Mouse (Mus musculus) neural tube, embryonic 12.5 days (tissue): ENCODE results near the gene Ubxn11. TPM values are rescaled to one million over a fixed set of nuclear protein-coding genes. Genes with fewer than 3 reads are reported as not detected.
"Not testable (repeated sequence)": the region's sequence is repeated elsewhere in the genome, so short reads cannot be mapped to it uniquely, and the experiment has no call there.

Experiments used
- ATAC-seq: fragments of 200-750 bp; cut with Nextera tagmentation; 2 replicates; pipeline ENCODE4 v1.8.0; 2017; ENCODE audit warnings: low read depth, mild to moderate bottlenecking, moderate TSS enrichment, moderate library complexity; ENCODE audit not compliant: low FRiP score
- H3K27ac ChIP-seq: fragments of 300-500 bp; sonication (generic); 2 replicates; pipeline ENCODE4 v1.5.1; 2016
- H3K27me3 ChIP-seq: fragments of 300-500 bp; sonication (generic); replicated peaks from 2 replicates; pipeline ENCODE4 v1.6.1; 2016; ENCODE audit warnings: mild to moderate bottlenecking
- H3K36me3 ChIP-seq: fragments of 300-500 bp; sonication (generic); 2 replicates; pipeline ENCODE4 v1.6.1; 2016; ENCODE audit warnings: mild to moderate bottlenecking
- H3K4me1 ChIP-seq: fragments of 300-500 bp; sonication (generic); 2 replicates; pipeline ENCODE4 v1.6.1; 2016
- H3K4me2 ChIP-seq: fragments of 300-500 bp; sonication (generic); replicated peaks from 2 replicates; pipeline ENCODE4 v1.6.1; 2016; ENCODE audit warnings: mild to moderate bottlenecking
- H3K4me3 ChIP-seq: fragments of 300-500 bp; sonication (generic); 2 replicates; pipeline ENCODE4 v1.5.1; 2016
- H3K9ac ChIP-seq: fragments of 300-500 bp; sonication (generic); 2 replicates; pipeline ENCODE4 v1.6.1; 2016; ENCODE audit warnings: mild to moderate bottlenecking
- H3K9me3 ChIP-seq: fragments of 300-500 bp; sonication (generic); 2 replicates; pipeline ENCODE4 v1.6.1; 2016; ENCODE audit warnings: mild to moderate bottlenecking
- WGBS: fragments of 180-500 bp; shearing (Covaris S2); methylation state at CpG from one replicate; pipeline ENCODE4 v1.1.7; 2016; 5-methylcytosine and 5-hydroxymethylcytosine counted together
- polyA plus RNA-seq: library from polyadenylated mRNA; unstranded; fragments of >200 nt; fragmentation: Nextera tagmentation; extraction: Ambion mirVana; gene quantifications from 2 replicates; pipeline ENCODE4 v1.2.1, GENCODE M21; 2016

The Ubxn11 gene
- polyA plus RNA-seq, 1 experiment from 2014 or later = 7.3 TPM

- Histone ChIP-seq H3K27me3 (no peaks in the 10 kb centered on the region), H3K4me1 (peaks cover 13% of the 10 kb centered on the region), H3K9ac (no peak overlapping the region), H3K4me3 (no peak overlapping the region), H3K9me3 (no peaks in the 10 kb centered on the region), H3K27ac (no peak overlapping the region), H3K36me3 (peaks cover 15% of the 10 kb centered on the region), H3K4me2 (no peak overlapping the region)
- 88% methylated on average over 8 of the region's 8 CpGs for WGBS
- no peak for ATAC-seq
Observed at GRCm38 (mm10) chr4:134132519-134133095, 30.2 kb downstream of the Ubxn11 start.

GRCm38 (mm10) chr4:134136280-134136926, 34.0 kb downstream of the Ubxn11 start:
- no peak overlapping the region for H3K9ac ChIP-seq
- H3K36me3 ChIP-seq = peaks cover 4% of the 10 kb centered on the region
- H3K27ac ChIP-seq = no peak overlapping the region
- no peak overlapping the region for H3K4me2 ChIP-seq
- H3K4me1 ChIP-seq = no peaks in the 10 kb centered on the region
- no peaks in the 10 kb centered on the region for H3K27me3 ChIP-seq
- H3K4me3 ChIP-seq = no peak overlapping the region
- no peak for ATAC-seq
- WGBS = 79% methylated on average over 3 of the region's 3 CpGs
- H3K9me3 ChIP-seq = no peaks in the 10 kb centered on the region

- WGBS = 91% methylated on average over 2 of the region's 2 CpGs
- Histone ChIP-seq H3K9me3 (no peaks in the 10 kb centered on the region), H3K4me3 (no peak overlapping the region), H3K27me3 (no peaks in the 10 kb centered on the region), H3K4me1 (no peaks in the 10 kb centered on the region), H3K27ac (no peak overlapping the region), H3K4me2 (no peak overlapping the region), H3K36me3 (no peaks in the 10 kb centered on the region; the same call in 1 of the 2 replicates), H3K9ac (no peak overlapping the region)
- no peak for ATAC-seq
Observed at GRCm38 (mm10) chr4:134138857-134139256, 36.5 kb downstream of the Ubxn11 start.

GRCm38 (mm10) chr4:134144297-134144696, 41.9 kb downstream of the Ubxn11 start:
- not testable (repeated sequence) for H3K4me2 ChIP-seq, H3K9me3 ChIP-seq, ATAC-seq, H3K4me3 ChIP-seq, H3K4me1 ChIP-seq, H3K27me3 ChIP-seq, H3K27ac ChIP-seq, H3K9ac ChIP-seq
- WGBS = 94% methylated on average over 5 of the region's 5 CpGs
- peaks cover 17% of the 10 kb centered on the region for H3K36me3 ChIP-seq

GRCm38 (mm10) chr4:134149389-134149788, 47.0 kb downstream of the Ubxn11 start:
- Histone ChIP-seq H3K4me1 (no peaks in the 10 kb centered on the region), H3K9me3 (no peaks in the 10 kb centered on the region), H3K4me3 (no peak overlapping the region), H3K4me2 (no peak overlapping the region), H3K27me3 (no peaks in the 10 kb centered on the region), H3K9ac (no peak overlapping the region), H3K27ac (no peak overlapping the region), H3K36me3 (peaks cover 48% of the 10 kb centered on the region)
- 93% methylated on average over 4 of the region's 4 CpGs for WGBS
- ATAC-seq = no peak

GRCm38 (mm10) chr4:134152112-134152511, 49.7 kb downstream of the Ubxn11 start:
- WGBS = 95% methylated on average over 3 of the region's 3 CpGs
- Histone ChIP-seq H3K4me1 (no peaks in the 10 kb centered on the region), H3K4me2 (no peak overlapping the region), H3K9ac (no peak overlapping the region), H3K36me3 (peaks cover 51% of the 10 kb centered on the region), H3K27me3 (no peaks in the 10 kb centered on the region), H3K27ac (no peak overlapping the region), H3K4me3 (no peak overlapping the region), H3K9me3 (no peaks in the 10 kb centered on the region)
- ATAC-seq = no peak

- H3K36me3 ChIP-seq = peaks cover 41% of the 10 kb centered on the region
- no peak overlapping the region for H3K4me2 ChIP-seq
Observed at GRCm38 (mm10) chr4:134153656-134154055, 51.3 kb downstream of the Ubxn11 start.

GRCm38 (mm10) chr4:134154354-134154753, 52.0 kb downstream of the Ubxn11 start:
- Histone ChIP-seq H3K4me2 (no peak overlapping the region), H3K9me3 (no peaks in the 10 kb centered on the region), H3K4me3 (no peak overlapping the region), H3K27ac (no peak overlapping the region), H3K27me3 (no peaks in the 10 kb centered on the region), H3K9ac (no peak overlapping the region), H3K4me1 (no peaks in the 10 kb centered on the region), H3K36me3 (peaks cover 38% of the 10 kb centered on the region)
- no peak for ATAC-seq
- WGBS = 98% methylated on average over 3 of the region's 3 CpGs

More at GRCm38 (mm10) chr4:134153656-134154055, 51.3 kb downstream of the Ubxn11 start:
- no peak overlapping the region for H3K9ac ChIP-seq
- H3K27ac ChIP-seq = no peak overlapping the region
- no peaks in the 10 kb centered on the region for H3K9me3 ChIP-seq
- no peaks in the 10 kb centered on the region for H3K4me1 ChIP-seq
- ATAC-seq = no peak
- 92% methylated on average over 3 of the region's 3 CpGs for WGBS
- H3K4me3 ChIP-seq = no peak overlapping the region
- no peaks in the 10 kb centered on the region for H3K27me3 ChIP-seq

GRCm38 (mm10) chr4:134155531-134155930, 53.2 kb downstream of the Ubxn11 start:
- Histone ChIP-seq H3K36me3 (peaks cover 38% of the 10 kb centered on the region), H3K27me3 (no peaks in the 10 kb centered on the region), H3K4me1 (no peaks in the 10 kb centered on the region), H3K4me2 (no peak overlapping the region), H3K4me3 (no peak overlapping the region), H3K9ac (no peak overlapping the region), H3K27ac (no peak overlapping the region), H3K9me3 (no peaks in the 10 kb centered on the region)
- 91% methylated on average over 6 of the region's 6 CpGs for WGBS
- no peak for ATAC-seq

- H3K4me3 ChIP-seq = no peak overlapping the region
- no peak for ATAC-seq
- H3K36me3 ChIP-seq = peaks cover 34% of the 10 kb centered on the region
- 95% methylated on average over 10 of the region's 10 CpGs for WGBS
- no peaks in the 10 kb centered on the region for H3K27me3 ChIP-seq
- no peak overlapping the region for H3K9ac ChIP-seq
- H3K9me3 ChIP-seq = no peaks in the 10 kb centered on the region
- no peak overlapping the region for H3K4me2 ChIP-seq
- no peaks in the 10 kb centered on the region for H3K4me1 ChIP-seq
- no peak overlapping the region for H3K27ac ChIP-seq
Observed at GRCm38 (mm10) chr4:134155961-134156465, 53.6 kb downstream of the Ubxn11 start.

GRCm38 (mm10) chr4:134156744-134157143, 54.4 kb downstream of the Ubxn11 start:
- Histone ChIP-seq H3K27me3 (no peaks in the 10 kb centered on the region), H3K36me3 (peaks cover 27% of the 10 kb centered on the region), H3K4me3 (no peak overlapping the region), H3K4me1 (no peaks in the 10 kb centered on the region), H3K27ac (no peak overlapping the region), H3K9me3 (no peaks in the 10 kb centered on the region), H3K9ac (no peak overlapping the region), H3K4me2 (no peak overlapping the region)
- no peak for ATAC-seq
- 70% methylated on average over 8 of the region's 8 CpGs for WGBS

- H3K4me3 ChIP-seq = no peak overlapping the region
- no peak overlapping the region for H3K4me2 ChIP-seq
- H3K27ac ChIP-seq = no peak overlapping the region
- WGBS = 85% methylated on average over 2 of the region's 2 CpGs
- no peak overlapping the region for H3K9ac ChIP-seq
- H3K9me3 ChIP-seq = no peaks in the 10 kb centered on the region
- H3K4me1 ChIP-seq = no peaks in the 10 kb centered on the region
- peaks cover 19% of the 10 kb centered on the region for H3K36me3 ChIP-seq
- no peaks in the 10 kb centered on the region for H3K27me3 ChIP-seq
- ATAC-seq = no peak
Observed at GRCm38 (mm10) chr4:134157558-134157957, 55.2 kb downstream of the Ubxn11 start.

- Histone ChIP-seq H3K4me3 (no peak overlapping the region), H3K4me1 (no peaks in the 10 kb centered on the region), H3K9ac (no peak overlapping the region), H3K9me3 (no peaks in the 10 kb centered on the region), H3K27ac (no peak overlapping the region), H3K4me2 (no peak overlapping the region), H3K36me3 (peaks cover 12% of the 10 kb centered on the region), H3K27me3 (no peaks in the 10 kb centered on the region)
- ATAC-seq = no peak
- 80% methylated on average over 6 of the region's 6 CpGs for WGBS
Observed at GRCm38 (mm10) chr4:134158774-134159173, 56.4 kb downstream of the Ubxn11 start.
